Mouse (Mus musculus) liver, adult 2 months (tissue): ENCODE results near the gene Gkn1.

Experiments used
- CTCF ChIP-seq: fragments of 200-500 bp; IDR thresholded peaks from 2 replicates; pipeline ENCODE4 v1.5.1; 2011; ENCODE audit warnings: low read depth, low read length, control low read depth
- POLR2A ChIP-seq: fragments of 200-500 bp; IDR thresholded peaks from 2 replicates; pipeline ENCODE4 v1.6.1; 2011; ENCODE audit warnings: low read length, control low read depth; ENCODE audit not compliant: insufficient read depth; ENCODE audit errors: extremely low read depth

DNA sequence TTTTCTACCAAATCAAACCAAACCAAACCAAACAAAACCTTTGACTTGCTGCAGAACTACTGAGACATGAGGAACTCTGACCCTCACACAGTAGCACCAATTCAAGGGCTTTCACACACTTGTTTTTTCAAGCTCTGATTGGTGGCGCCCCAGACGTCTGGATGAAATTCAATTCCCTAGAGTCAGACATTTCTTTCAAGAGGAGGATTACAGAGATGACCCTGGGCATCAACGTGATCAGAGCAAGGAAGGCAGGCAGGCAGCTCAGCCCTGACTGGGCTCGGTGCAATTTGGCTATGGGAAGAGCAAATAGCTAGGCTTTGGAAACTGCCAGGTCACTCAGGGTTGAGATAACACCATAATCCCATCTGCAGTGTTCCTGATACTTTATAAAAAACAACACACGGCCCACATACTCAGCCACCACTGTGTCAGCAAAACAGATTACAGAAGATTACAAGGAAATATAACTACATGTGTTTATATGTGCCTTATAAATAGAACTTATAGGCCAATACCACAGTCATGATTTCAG lies 38.8 kb upstream of the Gkn1 start:
- TF ChIP-seq CTCF (no peak), POLR2A (no peak)
